Mouse (Mus musculus) kidney, adult 8-10 months (tissue): ENCODE results near the gene Manbal.

Experiments used
- DNase-seq, 2 experiments: peaks; one replicate each; pipeline ENCODE4 v3.0.0; 2022

The Manbal gene

GRCm38 (mm10) chr2:157417229-157417628, 49.8 kb downstream of the Manbal start:
- DNase-seq, result no peak

GRCm38 (mm10) chr2:157418206-157418605, 50.8 kb downstream of the Manbal start, which contains the start of gene Src:
Gene Src (plus strand): TSS chr2:157418444.
- no peak for DNase-seq

- DNase-seq, result no peak
Measured at GRCm38 (mm10) chr2:157418609-157419071, 51.2 kb downstream of the Manbal start.

- DNase-seq, result no peak
Measured at GRCm38 (mm10) chr2:157419506-157419905, 52.1 kb downstream of the Manbal start.

GRCm38 (mm10) chr2:157420404-157420803, 53.0 kb downstream of the Manbal start:
- no peak for DNase-seq

GRCm38 (mm10) chr2:157422062-157422655, 54.8 kb downstream of the Manbal start:
- no peak for DNase-seq

- peak; percentile 88 to 90 for DNase-seq
Measured at GRCm38 (mm10) chr2:157422854-157423705, 55.7 kb downstream of the Manbal start.

GRCm38 (mm10) chr2:157423706-157424125, 56.3 kb downstream of the Manbal start:
- peak in 1 of 2 experiments; percentile 14 for DNase-seq

- peak in 1 of 2 experiments; percentile 42 for DNase-seq
Measured at GRCm38 (mm10) chr2:157424126-157424903, 56.9 kb downstream of the Manbal start.

GRCm38 (mm10) chr2:157424904-157425642, 57.7 kb downstream of the Manbal start:
- peak in 1 of 2 experiments; percentile 46 for DNase-seq

GRCm38 (mm10) chr2:157425643-157425988, 58.2 kb downstream of the Manbal start:
- no peak for DNase-seq

GRCm38 (mm10) chr2:157426171-157426570, 58.8 kb downstream of the Manbal start:
- peak; percentile 48 to 64 for DNase-seq

- DNase-seq, result no peak
Measured at GRCm38 (mm10) chr2:157427164-157427563, 59.8 kb downstream of the Manbal start.

- DNase-seq, result no peak
Measured at GRCm38 (mm10) chr2:157428351-157429139, 61.2 kb downstream of the Manbal start.

GRCm38 (mm10) chr2:157429735-157430134, 62.3 kb downstream of the Manbal start:
- DNase-seq, result no peak

- peak in 1 of 2 experiments; percentile 36 for DNase-seq
Measured at GRCm38 (mm10) chr2:157430667-157431429, 63.5 kb downstream of the Manbal start.

GRCm38 (mm10) chr2:157431912-157432311, 64.5 kb downstream of the Manbal start:
- DNase-seq, result no peak

GRCm38 (mm10) chr2:157432476-157432875, 65.1 kb downstream of the Manbal start:
- no peak for DNase-seq

GRCm38 (mm10) chr2:157434041-157434440, 66.6 kb downstream of the Manbal start:
- peak; percentile 57 to 60 for DNase-seq

GRCm38 (mm10) chr2:157434497-157434896, 67.1 kb downstream of the Manbal start:
- no peak for DNase-seq

GRCm38 (mm10) chr2:157436496-157436895, 69.1 kb downstream of the Manbal start:
- no peak for DNase-seq
